Mouse (Mus musculus) layer of hippocampus, postnatal 14 days (tissue): ENCODE measurements around the gene Wdtc1. TPM values are rescaled to one million over a fixed set of nuclear protein-coding genes. Genes with fewer than 3 reads are reported as not detected.
A peak's percentile ranks its signal among the peaks of the same experiment; 100 is the strongest.

Source experiments
- DNase-seq, 2 experiments: peaks; one replicate each; pipeline ENCODE4 v3.0.0; 2021 to 2022; ENCODE audit warnings: low spot score in 2 of 2, mixed read lengths in 1 of 2
- microRNA-seq, 2 experiments: library from miRNA; unstranded; fragments of <30 nt; microRNA quantifications; one replicate each; pipeline ENCODE4 v1.2.0; 2021
- total RNA-seq, 2 experiments: library from RNA; stranded (reverse); gene quantifications; 2 replicates each; pipeline ENCODE4 v1.2.3; 2021

Wdtc1 gene
- total RNA-seq, 2 experiments from 2014 or later: 67.8 to 68.9 TPM

DNA sequence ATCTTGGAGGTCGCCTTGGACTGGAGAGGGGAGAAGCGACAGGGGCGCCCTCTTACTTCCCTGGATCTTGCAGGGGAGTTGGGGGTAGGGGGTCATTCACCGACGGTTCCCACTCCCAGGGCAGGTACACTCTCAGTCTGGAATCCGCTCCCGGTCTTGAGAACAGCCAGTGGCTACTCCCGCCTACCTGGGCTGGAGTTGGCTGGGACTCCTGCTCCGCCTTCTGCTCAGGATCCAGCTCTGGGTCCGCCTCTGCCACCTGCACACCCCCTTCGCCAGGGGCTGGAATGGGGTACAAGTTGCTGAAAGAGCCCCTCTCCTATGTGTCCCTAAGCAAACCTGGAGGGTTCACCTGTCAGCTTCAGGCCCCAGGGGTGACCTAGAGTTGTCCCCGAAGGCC lies 96.1 kb downstream of the Wdtc1 start:
- no peak for DNase-seq

- no peak for DNase-seq
These were observed 96.5 kb downstream of the Wdtc1 start for GRCm38 (mm10) chr4:133256820-133257219.

DNA sequence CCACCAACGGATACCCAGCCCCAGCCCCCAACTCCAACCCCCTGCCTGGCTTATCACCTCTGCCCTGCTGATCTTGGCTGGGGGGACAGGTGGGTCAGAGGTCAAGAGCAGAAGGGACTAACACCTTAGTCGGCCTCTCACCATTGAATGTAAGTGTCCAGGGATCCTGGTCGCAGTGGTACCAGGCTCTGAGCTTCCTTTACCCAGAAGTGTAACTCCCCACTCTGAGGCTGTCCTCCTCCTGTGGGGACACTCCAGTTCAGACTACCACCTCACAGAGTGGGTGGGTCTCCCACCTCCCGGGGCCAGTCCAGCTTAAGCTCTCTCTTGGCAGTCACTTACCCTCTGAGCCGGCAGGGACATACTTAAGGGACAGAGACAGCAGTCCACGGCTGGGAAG lies 97.9 kb downstream of the Wdtc1 start:
- DNase-seq: no peak

GRCm38 (mm10) chr4:133253412-133253811 lies 99.9 kb downstream of the Wdtc1 start:
- no peak for DNase-seq

DNA sequence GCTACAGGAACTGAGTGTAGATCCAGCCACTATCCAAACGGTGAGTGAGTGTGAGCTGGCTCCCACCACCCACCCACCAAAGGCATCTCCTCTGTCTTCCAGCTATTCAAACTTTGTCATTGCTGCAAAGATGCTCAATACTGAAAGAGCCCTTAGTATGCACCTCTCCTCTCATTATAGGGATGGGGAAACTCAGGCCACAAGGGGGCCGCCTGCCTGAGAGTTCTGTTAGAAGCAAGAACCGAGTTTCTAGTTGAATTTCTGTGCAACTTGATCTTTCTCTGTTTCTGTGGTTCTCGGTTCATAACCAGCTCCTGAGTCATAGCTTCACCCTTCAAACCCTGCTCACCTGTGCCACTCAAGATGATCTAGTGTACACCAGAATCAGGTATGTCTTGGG lies 101.2 kb downstream of the Wdtc1 start:
- no peak for DNase-seq

DNA sequence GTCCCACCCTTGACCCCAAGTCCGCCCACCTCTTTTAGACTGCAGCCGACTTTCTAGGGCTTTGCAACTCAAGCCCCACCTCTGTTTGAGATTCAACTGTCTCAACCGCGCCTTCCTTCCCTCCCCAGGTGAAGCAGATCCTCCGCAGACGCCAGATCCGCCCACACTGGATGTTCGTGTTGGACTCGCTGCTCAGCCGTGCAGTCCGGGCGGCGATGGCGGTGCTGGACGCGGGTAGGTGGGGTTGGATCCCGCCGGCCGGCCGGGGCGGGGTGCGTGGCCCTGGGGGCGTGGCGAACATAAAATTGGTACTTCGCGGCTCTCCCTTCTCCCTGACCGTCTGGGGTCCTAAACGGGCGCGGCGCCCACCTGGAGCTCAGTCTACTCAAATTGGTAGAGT lies 102.1 kb downstream of the Wdtc1 start:
- no peak for DNase-seq

DNA sequence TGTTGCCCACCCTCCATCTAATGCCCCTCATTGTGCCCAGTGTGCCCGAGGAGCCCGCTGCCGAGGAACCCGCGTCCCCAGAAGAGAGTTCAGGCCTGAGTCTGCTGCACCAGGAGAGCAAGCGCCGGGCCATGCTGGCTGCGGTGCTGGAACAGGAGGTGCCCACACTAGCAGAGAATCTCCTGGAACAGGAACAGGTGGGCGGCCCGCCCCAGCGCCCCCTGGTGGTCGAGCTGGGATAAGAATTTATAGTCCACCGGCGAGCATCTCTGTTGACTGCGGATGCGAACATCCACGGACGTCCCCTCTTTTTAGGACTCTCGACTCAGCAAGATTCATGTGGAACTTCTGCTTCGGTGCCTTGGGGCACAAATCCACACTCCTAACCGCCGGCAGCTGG lies 102.7 kb downstream of the Wdtc1 start:
- DNase-seq: peak; percentile 83

DNA sequence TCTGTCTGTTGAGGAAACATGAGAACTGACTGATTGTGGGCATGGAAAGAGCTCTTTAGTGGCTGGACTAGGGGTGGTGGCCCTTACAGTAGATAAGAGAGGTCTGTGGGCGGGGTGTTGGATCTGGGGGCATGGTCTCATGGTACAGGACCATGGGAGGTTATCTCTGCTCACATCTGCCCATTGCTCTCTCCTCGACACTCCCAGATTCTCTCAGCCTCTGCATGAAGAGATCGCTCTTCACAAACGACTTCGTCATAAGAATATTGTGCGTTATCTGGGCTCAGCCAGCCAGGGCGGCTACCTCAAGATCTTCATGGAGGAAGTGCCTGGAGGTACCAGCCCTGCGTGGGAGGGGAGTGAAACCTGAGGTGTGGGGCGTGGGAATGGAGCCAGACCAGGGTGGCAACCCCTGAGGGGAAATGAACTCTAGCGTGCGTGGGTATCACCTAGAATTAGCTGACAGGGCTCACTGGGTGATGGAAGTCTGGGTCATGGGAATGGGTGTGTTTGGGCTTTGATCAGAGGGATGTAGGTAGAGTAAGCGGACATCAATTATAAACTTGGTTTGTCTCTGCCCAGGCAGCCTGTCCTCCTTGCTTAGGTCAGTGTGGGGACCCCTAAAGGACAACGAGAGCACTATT lies 105.4 kb downstream of the Wdtc1 start:
- no peak for DNase-seq

DNA sequence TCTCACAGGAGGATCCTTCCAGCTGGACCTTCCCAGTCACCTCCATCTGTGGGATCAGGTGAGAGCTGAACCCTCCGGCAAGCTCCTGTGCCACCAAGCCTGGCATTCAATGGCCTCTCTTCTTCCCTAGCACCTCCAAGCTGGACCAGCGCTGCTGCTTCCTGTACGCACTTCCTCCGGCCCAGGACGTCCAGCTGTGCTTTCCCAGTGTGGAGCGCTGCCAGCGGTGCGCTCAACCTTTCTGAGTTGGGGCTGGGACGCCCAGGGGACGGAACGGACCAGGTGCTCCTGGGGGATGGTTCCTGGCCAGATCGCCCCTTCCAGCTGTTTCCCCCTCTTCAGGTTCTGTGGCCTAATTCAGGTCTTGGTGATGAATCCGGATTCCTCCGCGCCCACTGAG lies 106.2 kb downstream of the Wdtc1 start:
- DNase-seq: no peak

DNA sequence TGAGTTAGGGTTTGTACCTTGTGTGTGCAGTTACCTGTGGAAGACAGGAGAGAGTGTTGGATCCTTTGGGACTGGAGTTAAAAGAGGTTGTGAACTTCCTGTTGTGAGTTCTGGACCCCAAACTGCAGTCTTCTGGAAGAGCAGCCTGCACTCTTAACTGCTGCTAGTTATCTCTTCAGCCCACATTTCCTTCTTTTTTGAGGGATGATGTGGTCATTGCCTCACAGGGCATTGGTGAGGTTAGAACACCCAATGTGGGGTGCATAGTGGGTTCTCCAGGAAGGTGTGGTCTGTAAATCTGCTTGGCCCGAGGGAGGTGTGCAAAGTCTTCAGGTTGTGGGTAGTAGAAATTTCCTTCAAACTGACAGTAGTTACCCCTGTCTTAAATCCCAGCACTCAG lies 109.0 kb downstream of the Wdtc1 start:
- no peak for DNase-seq

DNA sequence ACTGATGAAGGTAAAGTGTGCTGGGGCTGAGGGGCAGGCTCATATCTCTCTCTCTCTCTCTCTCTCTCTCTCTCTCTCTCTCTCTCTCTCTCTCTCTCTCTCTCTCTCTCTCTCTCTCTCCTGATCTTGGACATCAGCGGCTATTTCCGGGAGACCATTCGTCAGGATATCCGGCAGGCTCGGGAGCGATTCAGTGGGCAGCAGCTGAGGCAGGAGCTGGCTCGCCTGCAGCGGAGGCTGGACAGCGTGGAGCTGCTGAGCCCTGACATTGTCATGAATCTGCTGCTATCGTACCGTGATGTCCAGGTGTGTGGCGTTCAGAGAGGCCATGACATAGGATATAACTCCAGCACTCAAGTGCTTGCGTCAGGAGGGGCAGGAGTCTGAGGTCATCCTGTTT lies 109.7 kb downstream of the Wdtc1 start:
- DNase-seq: no peak

GRCm38 (mm10) chr4:133242710-133243109 lies 110.6 kb downstream of the Wdtc1 start:
- DNase-seq: no peak

Small RNA genes within 50 kb of the gene (microRNA-seq; reads per million reads assigned to microRNA genes)
- 4.5 to 5.9 reads per million in 2 experiments for gene Mir5122

Other genes with a start within 250 kb of the Wdtc1 start
- gene Wasf2, start 223.0 kb downstream of the Wdtc1 start, total RNA-seq: 10 to 100 TPM; 37.4 to 45.0 TPM
- 1 to 10 TPM; 2.6 to 4.8 TPM for gene Cd164l2, start 141.3 kb downstream of the Wdtc1 start, total RNA-seq
- gene Gpr3, start 140.9 kb downstream of the Wdtc1 start, total RNA-seq: 1 to 10 TPM; 8.2 to 9.2 TPM
- 10 to 100 TPM in 1 of 2 experiments, 1 to 10 TPM in 1; 5.3 to 10.2 TPM for gene Map3k6, start 112.7 kb downstream of the Wdtc1 start, total RNA-seq
- under 1 TPM; 0.19 to 0.44 TPM for gene Sytl1, start 90.4 kb downstream of the Wdtc1 start, total RNA-seq
- 10 to 100 TPM; 78.2 to 78.4 TPM for gene Tmem222, start 75.7 kb downstream of the Wdtc1 start, total RNA-seq
- gene Slc9a1, start 16.2 kb upstream of the Wdtc1 start, total RNA-seq: 10 to 100 TPM; 60.0 to 62.8 TPM
- under 1 TPM in 1 of 2 experiments, not detected in 1; 0.17 TPM for gene Tent5b, start 126.7 kb upstream of the Wdtc1 start, total RNA-seq
- gene Trnp1, start 145.1 kb upstream of the Wdtc1 start, total RNA-seq: 100 to 1,000 TPM; 188 to 190 TPM
- not detected for gene Kdf1, start 165.5 kb upstream of the Wdtc1 start, total RNA-seq
- gene Nudc, start 192.5 kb upstream of the Wdtc1 start, total RNA-seq: 100 to 1,000 TPM; 101 to 113 TPM
- gene Nr0b2, start 199.9 kb upstream of the Wdtc1 start, total RNA-seq: not detected
- gene Gpatch3, start 221.3 kb upstream of the Wdtc1 start, total RNA-seq: 1 to 10 TPM; 8.0 TPM
- 10 to 100 TPM; 11.1 to 11.4 TPM for gene Gpn2, start 230.9 kb upstream of the Wdtc1 start, total RNA-seq
- gene Sfn, start 248.7 kb upstream of the Wdtc1 start, total RNA-seq: 1 to 10 TPM; 1.2 to 1.5 TPM